Mouse (Mus musculus) cerebellum, adult 2 months (tissue): Measurements from ENCODE around the gene Gzmm.
A peak's percentile ranks its signal among the peaks of the same experiment; 100 is the strongest.

Experiments used
- CTCF ChIP-seq: fragments of 200-500 bp; IDR thresholded peaks from 2 replicates; pipeline ENCODE4 v1.5.1; 2011; ENCODE audit warnings: low read depth, mild to moderate bottlenecking, control low read depth, low read length, moderate library complexity, borderline replicate concordance; ENCODE audit not compliant: insufficient read depth
- POLR2A ChIP-seq: fragments of 200-500 bp; IDR thresholded peaks from 2 replicates; pipeline ENCODE4 v1.6.1; 2011; ENCODE audit warnings: low read length, control low read depth, borderline replicate concordance; ENCODE audit not compliant: insufficient read depth

DNA sequence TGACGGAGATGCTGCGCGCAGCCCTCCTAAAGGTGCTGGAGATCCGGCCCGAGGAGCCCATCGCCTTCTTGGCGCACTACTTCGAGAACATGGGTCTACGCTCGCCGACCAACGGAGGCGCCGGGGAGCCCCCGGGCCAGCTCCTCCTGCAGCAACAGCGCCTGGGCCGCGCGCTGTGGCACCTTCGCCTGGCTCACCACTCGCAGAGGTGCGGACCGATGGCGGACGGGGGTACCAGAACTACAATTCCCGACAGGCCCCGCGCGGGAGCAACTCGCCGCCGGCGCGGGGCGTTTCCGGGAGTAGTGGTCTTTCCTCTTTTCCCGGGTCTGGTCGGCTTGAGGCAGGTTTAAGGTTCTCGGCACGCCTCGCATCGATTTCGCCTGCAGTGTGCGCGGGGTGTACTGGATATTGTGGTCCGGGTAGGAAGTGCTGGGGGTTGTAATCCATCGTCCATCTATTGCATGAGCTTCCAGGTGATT is 19.2 kb upstream of the Gzmm start:
- TF ChIP-seq POLR2A (peak; percentile 15; the same call in 1 of the 2 replicates), CTCF (no peak)
